8 mouse cellular contexts compared by ENCODE assay signal in genomic region chr4:118429215-118429895, GRCm38 (mm10). TPM values are rescaled to one million over a fixed set of nuclear protein-coding genes. Genes with fewer than 3 reads are reported as not detected.
DNase-seq lines count a peak whose midpoint lies in the region; ATAC-seq lines count a peak whose summit lies in the region.

No protein-coding gene starts in this region.

- DNase-seq in heart, adult 9 months (ENCODE audit: low spot score in 2 of 2) = no peak
- no peak for DNase-seq in limb, embryonic 11.5 days (ENCODE audit: low spot score)
- no peak for DNase-seq in adrenal gland, adult 2 months
- no peak for DNase-seq in cerebellum, postnatal 4 days (ENCODE audit: low spot score in 2 of 2)

- peak overlapping the region; percentile 34; the same call in 1 of the 2 replicates for H3K9ac ChIP-seq in heart, embryonic 12.5 days
- peak overlapping the region; percentile 91; the same call in 1 of the 2 replicates for H3K9ac ChIP-seq in heart, embryonic 15.5 days
- no peak overlapping the region; the same call in 1 of the 2 replicates for H3K9ac ChIP-seq in limb, embryonic 11.5 days (ENCODE audit: low read length)
- no peak overlapping the region for H3K9ac ChIP-seq in neural tube, embryonic 15.5 days (replicated peaks)

- no peaks in the 10 kb centered on the region for H3K27me3 ChIP-seq in heart, embryonic 12.5 days (replicated peaks)
- H3K27me3 ChIP-seq in heart, embryonic 15.5 days = no peaks in the 10 kb centered on the region
- no peaks in the 10 kb centered on the region for H3K27me3 ChIP-seq in limb, embryonic 11.5 days (ENCODE audit: control insufficient read depth, insufficient read depth, low read length)
- H3K27me3 ChIP-seq in neural tube, embryonic 15.5 days (replicated peaks) = no peaks in the 10 kb centered on the region

- H3K36me3 ChIP-seq in heart, embryonic 12.5 days = peaks cover 46% of the 10 kb centered on the region
- peaks cover 37% of the 10 kb centered on the region for H3K36me3 ChIP-seq in heart, embryonic 15.5 days
- peaks cover 18% of the 10 kb centered on the region for H3K36me3 ChIP-seq in limb, embryonic 11.5 days (ENCODE audit: control insufficient read depth, insufficient read depth, low read length)
- H3K36me3 ChIP-seq in neural tube, embryonic 15.5 days = peaks cover 30% of the 10 kb centered on the region

- H3K4me3 ChIP-seq in heart, embryonic 12.5 days = peak overlapping the region; percentile 74
- H3K4me3 ChIP-seq in heart, embryonic 15.5 days = peak overlapping the region; percentile 92
- peak overlapping the region; percentile 44; the same call in 1 of the 2 replicates for H3K4me3 ChIP-seq in limb, embryonic 11.5 days (ENCODE audit: low read depth, low read length)
- peak overlapping the region; percentile 49; the same call in 1 of the 2 replicates for H3K4me3 ChIP-seq in neural tube, embryonic 15.5 days (replicated peaks)

- H3K4me1 ChIP-seq in heart, embryonic 12.5 days (replicated peaks) = peaks cover 40% of the 10 kb centered on the region
- H3K4me1 ChIP-seq in heart, embryonic 15.5 days (replicated peaks) = peaks cover 41% of the 10 kb centered on the region
- peaks cover 15% of the 10 kb centered on the region for H3K4me1 ChIP-seq in limb, embryonic 11.5 days (ENCODE audit: control insufficient read depth, insufficient read depth, low read length)
- peaks cover 27% of the 10 kb centered on the region for H3K4me1 ChIP-seq in neural tube, embryonic 15.5 days

- peak overlapping the region; percentile 90 for H3K4me2 ChIP-seq in heart, embryonic 12.5 days
- H3K4me2 ChIP-seq in heart, embryonic 15.5 days = peak overlapping the region; percentile 93
- peak overlapping the region; percentile 54; the same call in 1 of the 2 replicates for H3K4me2 ChIP-seq in limb, embryonic 11.5 days (ENCODE audit: low read depth, severe bottlenecking)
- peak overlapping the region; percentile 72 for H3K4me2 ChIP-seq in neural tube, embryonic 15.5 days

- no peak overlapping the region for H3K27ac ChIP-seq in heart, embryonic 12.5 days (ENCODE audit: poor library complexity, severe bottlenecking)
- H3K27ac ChIP-seq in heart, embryonic 15.5 days = peak overlapping the region; percentile 89
- H3K27ac ChIP-seq in limb, embryonic 11.5 days (replicated peaks; ENCODE audit: low read depth, low read length) = no peak overlapping the region
- H3K27ac ChIP-seq in neural tube, embryonic 15.5 days (replicated peaks) = no peak overlapping the region

- 42% methylated on average over 7 of the region's 7 CpGs for WGBS in heart, embryonic 12.5 days
- 49% methylated on average over 7 of the region's 7 CpGs for WGBS in heart, embryonic 15.5 days
- WGBS in limb, embryonic 11.5 days = 52% methylated on average over 7 of the region's 7 CpGs
- 67% methylated on average over 7 of the region's 7 CpGs for WGBS in neural tube, embryonic 15.5 days

- no peaks in the 10 kb centered on the region for H3K9me3 ChIP-seq in heart, embryonic 12.5 days (replicated peaks)
- no peaks in the 10 kb centered on the region for H3K9me3 ChIP-seq in heart, embryonic 15.5 days (replicated peaks)
- no peaks in the 10 kb centered on the region for H3K9me3 ChIP-seq in limb, embryonic 11.5 days (ENCODE audit: control insufficient read depth, low read length)
- H3K9me3 ChIP-seq in neural tube, embryonic 15.5 days (replicated peaks) = no peaks in the 10 kb centered on the region

- no peak for ATAC-seq in heart, embryonic 12.5 days (ENCODE audit: insufficient number of reproducible peaks, low FRiP score)
- no peak for ATAC-seq in heart, embryonic 15.5 days (replicated peaks; ENCODE audit: insufficient number of reproducible peaks, insufficient read depth, low FRiP score, low read depth)
- ATAC-seq in limb, embryonic 11.5 days (ENCODE audit: insufficient number of reproducible peaks, low FRiP score, low TSS enrichment, low read depth) = no peak
- no peak for ATAC-seq in neural tube, embryonic 15.5 days (ENCODE audit: low FRiP score)
- no peak for ATAC-seq in CD4-positive, CD25-positive, alpha-beta regulatory T cell, adult 4 months

RNA-seq across cellular contexts. Expression of gene Elovl1, which starts 1.5 kb away (rescaled TPM):
- polyA plus RNA-seq in heart, embryonic 12.5 days (2016; fragmentation: Nextera tagmentation; extraction: Ambion mirVana) = 52.2 and 57.1 TPM in 2 replicates
- polyA plus RNA-seq in heart, embryonic 15.5 days (2015; fragmentation: Nextera tagmentation; extraction: Ambion mirVana) = 54.2 and 73.7 TPM in 2 replicates
- polyA plus RNA-seq in limb, embryonic 11.5 days (2014; fragmentation: Nextera tagmentation; extraction: Ambion mirVana) = 42.7 and 48.8 TPM in 2 replicates
- 31.2 and 49.2 TPM in 2 replicates for polyA plus RNA-seq in neural tube, embryonic 15.5 days (2015; fragmentation: Nextera tagmentation; extraction: Ambion mirVana)
- polyA plus RNA-seq in CD4-positive, CD25-positive, alpha-beta regulatory T cell, adult 4 months (2017; shearing (Covaris generic)) = 100 to 1,000 TPM; 115 to 129 TPM
- 100 to 1,000 TPM in 1 of 2 experiments, 10 to 100 TPM in 1; 81.0 to 123 TPM for total RNA-seq in adrenal gland, adult 2 months (2021)
- 158 and 228 TPM in 2 replicates for polyA plus RNA-seq in adrenal gland, adult 2 months (2012; rRNA removed)

RNA-seq across cellular contexts. Expression of gene Cdc20, which starts 7.8 kb away (rescaled TPM):
- 157 and 163 TPM in 2 replicates for polyA plus RNA-seq in heart, embryonic 12.5 days (2016; fragmentation: Nextera tagmentation; extraction: Ambion mirVana)
- polyA plus RNA-seq in heart, embryonic 15.5 days (2015; fragmentation: Nextera tagmentation; extraction: Ambion mirVana) = 147 and 185 TPM in 2 replicates
- 355 and 368 TPM in 2 replicates for polyA plus RNA-seq in limb, embryonic 11.5 days (2014; fragmentation: Nextera tagmentation; extraction: Ambion mirVana)
- polyA plus RNA-seq in neural tube, embryonic 15.5 days (2015; fragmentation: Nextera tagmentation; extraction: Ambion mirVana) = 23.4 and 79.0 TPM in 2 replicates
- 1 to 10 TPM; 4.6 to 7.1 TPM for polyA plus RNA-seq in CD4-positive, CD25-positive, alpha-beta regulatory T cell, adult 4 months (2017; shearing (Covaris generic))
- 1 to 10 TPM; 3.6 to 4.5 TPM for total RNA-seq in adrenal gland, adult 2 months (2021)
- 6.9 and 8.1 TPM in 2 replicates for polyA plus RNA-seq in adrenal gland, adult 2 months (2012; rRNA removed)

RNA-seq across cellular contexts. Expression of gene Med8, which starts 20.2 kb away (rescaled TPM):
- 79.7 and 81.3 TPM in 2 replicates for polyA plus RNA-seq in heart, embryonic 12.5 days (2016; fragmentation: Nextera tagmentation; extraction: Ambion mirVana)
- 60.6 and 68.7 TPM in 2 replicates for polyA plus RNA-seq in heart, embryonic 15.5 days (2015; fragmentation: Nextera tagmentation; extraction: Ambion mirVana)
- polyA plus RNA-seq in limb, embryonic 11.5 days (2014; fragmentation: Nextera tagmentation; extraction: Ambion mirVana) = 130 and 134 TPM in 2 replicates
- polyA plus RNA-seq in neural tube, embryonic 15.5 days (2015; fragmentation: Nextera tagmentation; extraction: Ambion mirVana) = 99.7 and 103 TPM in 2 replicates
- polyA plus RNA-seq in CD4-positive, CD25-positive, alpha-beta regulatory T cell, adult 4 months (2017; shearing (Covaris generic)) = 100 to 1,000 TPM; 110 to 111 TPM
- 10 to 100 TPM; 55.6 to 68.1 TPM for total RNA-seq in adrenal gland, adult 2 months (2021)
- polyA plus RNA-seq in adrenal gland, adult 2 months (2012; rRNA removed) = 10.6 and 12.1 TPM in 2 replicates

RNA-seq across cellular contexts. Expression of gene Szt2, which starts 20.3 kb away (rescaled TPM):
- polyA plus RNA-seq in heart, embryonic 12.5 days (2016; fragmentation: Nextera tagmentation; extraction: Ambion mirVana) = 6.7 and 8.5 TPM in 2 replicates
- polyA plus RNA-seq in heart, embryonic 15.5 days (2015; fragmentation: Nextera tagmentation; extraction: Ambion mirVana) = 4.6 and 5.5 TPM in 2 replicates
- 11.0 and 13.3 TPM in 2 replicates for polyA plus RNA-seq in limb, embryonic 11.5 days (2014; fragmentation: Nextera tagmentation; extraction: Ambion mirVana)
- polyA plus RNA-seq in neural tube, embryonic 15.5 days (2015; fragmentation: Nextera tagmentation; extraction: Ambion mirVana) = 7.1 and 8.3 TPM in 2 replicates
- polyA plus RNA-seq in CD4-positive, CD25-positive, alpha-beta regulatory T cell, adult 4 months (2017; shearing (Covaris generic)) = 10 to 100 TPM in 1 of 2 experiments, 1 to 10 TPM in 1; 9.7 to 13.5 TPM
- 10 to 100 TPM; 17.1 to 18.0 TPM for total RNA-seq in adrenal gland, adult 2 months (2021)
- 36.6 and 39.7 TPM in 2 replicates for polyA plus RNA-seq in adrenal gland, adult 2 months (2012; rRNA removed)

RNA-seq across cellular contexts. Expression of gene Mpl, which starts 28.0 kb away (rescaled TPM):
- 2.9 and 3.9 TPM in 2 replicates for polyA plus RNA-seq in heart, embryonic 12.5 days (2016; fragmentation: Nextera tagmentation; extraction: Ambion mirVana)
- polyA plus RNA-seq in heart, embryonic 15.5 days (2015; fragmentation: Nextera tagmentation; extraction: Ambion mirVana) = 1.3 and 1.7 TPM in 2 replicates
- 1.3 TPM in 2 replicates for polyA plus RNA-seq in limb, embryonic 11.5 days (2014; fragmentation: Nextera tagmentation; extraction: Ambion mirVana)
- 0.12 and 0.43 TPM in 2 replicates for polyA plus RNA-seq in neural tube, embryonic 15.5 days (2015; fragmentation: Nextera tagmentation; extraction: Ambion mirVana)
- polyA plus RNA-seq in CD4-positive, CD25-positive, alpha-beta regulatory T cell, adult 4 months (2017; shearing (Covaris generic)) = not detected
- under 1 TPM in 1 of 2 experiments, not detected in 1; 0.17 TPM for total RNA-seq in adrenal gland, adult 2 months (2021)
- polyA plus RNA-seq in adrenal gland, adult 2 months (2012; rRNA removed) = 0.04 TPM in 1 of 2 replicates, not detected in the other

Comparison
In these comparisons a context has a peak if more than half of its experiments do, and no peak if none do; other contexts are left out.
1. H3K9ac ChIP-seq: peak in heart, embryonic 12.5 days (single experiment) and heart, embryonic 15.5 days (single experiment); none in limb, embryonic 11.5 days (single experiment) and neural tube, embryonic 15.5 days (single experiment).
2. Peak in every context shown above with its lines, with median percentiles within 50 percentile points of each other: H3K4me2 ChIP-seq and H3K4me3 ChIP-seq.